Comparison of ENCODE assay signal across 8 mouse cellular contexts in genomic region chr11:121421553-121422173, GRCm38 (mm10). TPM values are rescaled to one million over a fixed set of nuclear protein-coding genes. Genes with fewer than 3 reads are reported as not detected.
DNase-seq lines count a peak whose midpoint lies in the region; ATAC-seq and TF ChIP-seq lines count a peak whose summit lies in the region.

No protein-coding gene starts in this region.

- no peaks in the 10 kb centered on the region for H3K27me3 ChIP-seq in heart, embryonic 14.5 days (ENCODE audit: control insufficient read depth, insufficient read depth, low read length)
- H3K27me3 ChIP-seq in hindbrain, embryonic 15.5 days: no peaks in the 10 kb centered on the region

- peaks cover 5 to 13% of the 10 kb centered on the region in 2 experiments; a peak in 3 of 4 replicates for H3K4me1 ChIP-seq in heart, embryonic 14.5 days (ENCODE audit: control insufficient read depth in 2 of 2, insufficient read depth in 2 of 2, low read length in 2 of 2)
- peaks cover 11% of the 10 kb centered on the region for H3K4me1 ChIP-seq in bone marrow macrophage, adult 2 months (ENCODE audit: control insufficient read depth, insufficient read depth, low read length)
- H3K4me1 ChIP-seq in hindbrain, embryonic 15.5 days (replicated peaks): peaks cover 13% of the 10 kb centered on the region

- no peak for TF ChIP-seq POLR2A in bone marrow macrophage, adult 2 months (IDR thresholded peaks at IDR 0.05; ENCODE audit: borderline replicate concordance, low read depth, low read length)

- H3K36me3 ChIP-seq in heart, embryonic 14.5 days (ENCODE audit: control insufficient read depth, insufficient read depth, low read length): 0 out of 2 replicates have a peak, but pooled peaks cover 4% of the 10 kb centered on the region
- no peaks in the 10 kb centered on the region for H3K36me3 ChIP-seq in hindbrain, embryonic 15.5 days

- WGBS in heart, embryonic 14.5 days: 1% methylated on average over 28 of the region's 28 CpGs
- WGBS in hindbrain, embryonic 15.5 days: 2% methylated on average over 28 of the region's 28 CpGs

- peak; percentile 68 for ATAC-seq in heart, embryonic 14.5 days (ENCODE audit: insufficient number of reproducible peaks, insufficient read depth, low FRiP score, low read depth)
- no peak; the same call in 1 of the 2 replicates for ATAC-seq in hindbrain, embryonic 15.5 days (ENCODE audit: low FRiP score, low read depth)
- ATAC-seq in megakaryocyte, adult 5-6 weeks (ENCODE audit: poor library complexity, severe bottlenecking): peak; percentile 64

- peak overlapping the region; percentile 35 to 69 for H3K27ac ChIP-seq in heart, embryonic 14.5 days (replicated peaks in 1 of 2; ENCODE audit: control insufficient read depth in 1 of 2, insufficient read depth in 1 of 2, low read depth in 2 of 2, low read length in 2 of 2)
- no peak overlapping the region for H3K27ac ChIP-seq in bone marrow macrophage, adult 2 months (ENCODE audit: insufficient read depth, low read depth, low read length)
- peak overlapping the region; percentile 75 for H3K27ac ChIP-seq in hindbrain, embryonic 15.5 days (replicated peaks)

- H3K9me3 ChIP-seq in heart, embryonic 14.5 days (ENCODE audit: control insufficient read depth, low read length): no peaks in the 10 kb centered on the region
- H3K9me3 ChIP-seq in hindbrain, embryonic 15.5 days: no peaks in the 10 kb centered on the region

- intact Hi-C loops in heart, postnatal 14 days (cut with DNase I): loop anchor here (5.0 kb wide), 1 partner anchor 69 kb away; the partner anchor contains the start of gene Wdr45b

- peak overlapping the region; percentile 86 for H3K9ac ChIP-seq in heart, embryonic 14.5 days (ENCODE audit: low read length)
- peak overlapping the region; percentile 77 for H3K9ac ChIP-seq in hindbrain, embryonic 15.5 days

- H3K4me2 ChIP-seq in heart, embryonic 14.5 days (ENCODE audit: low read length): peak overlapping the region; percentile 80
- peak overlapping the region; percentile 96 for H3K4me2 ChIP-seq in hindbrain, embryonic 15.5 days

- peak overlapping the region; percentile 85 to 93 for H3K4me3 ChIP-seq in heart, embryonic 14.5 days (ENCODE audit: control insufficient read depth in 1 of 2, insufficient read depth in 1 of 2, low read depth in 1 of 2, low read length in 2 of 2)
- H3K4me3 ChIP-seq in bone marrow macrophage, adult 2 months (ENCODE audit: insufficient read depth, low read length): peak overlapping the region; percentile 99
- H3K4me3 ChIP-seq in hindbrain, embryonic 15.5 days: peak overlapping the region; percentile 93

- no peak for TF ChIP-seq CTCF in bone marrow macrophage, adult 2 months (IDR thresholded peaks at IDR 0.05; ENCODE audit: low read depth, low read length)

- DNase-seq in heart, postnatal 14 days: no peak
- no peak for DNase-seq in cerebellum, adult 11-12 months
- no peak for DNase-seq in retina, embryonic 14.5 days (ENCODE audit: low spot score)
- no peak for DNase-seq in layer of hippocampus, adult 9-11 months

RNA-seq across cellular contexts. Expression of gene Fn3krp, which starts 0.5 kb away (rescaled TPM):
- 4.4 and 5.0 TPM in 2 replicates for polyA plus RNA-seq in heart, embryonic 14.5 days (2014; fragmentation: Nextera tagmentation; extraction: Ambion mirVana)
- 1 to 10 TPM; 6.9 to 8.3 TPM for total RNA-seq in heart, postnatal 14 days (2021)
- 9.2 and 10.4 TPM in 2 replicates for polyA plus RNA-seq in bone marrow macrophage, adult 2 months (2012; ENCODE audit: insufficient read depth, insufficient read length, missing spikeins)
- polyA plus RNA-seq in hindbrain, embryonic 15.5 days (2015; fragmentation: Nextera tagmentation; extraction: Ambion mirVana): 9.4 and 10.4 TPM in 2 replicates
- 5.1 and 5.7 TPM in 2 replicates for total RNA-seq in megakaryocyte, adult 5-6 weeks (2015)
- total RNA-seq in megakaryocyte, adult 5-6 weeks (2017): 9.6 and 10.0 TPM in 2 replicates

RNA-seq across cellular contexts. Expression of gene Fn3k, which starts 13.1 kb away (rescaled TPM):
- 13.6 and 14.8 TPM in 2 replicates for polyA plus RNA-seq in heart, embryonic 14.5 days (2014; fragmentation: Nextera tagmentation; extraction: Ambion mirVana)
- total RNA-seq in heart, postnatal 14 days (2021): 10 to 100 TPM; 22.2 to 23.0 TPM
- 0.46 and 0.73 TPM in 2 replicates for polyA plus RNA-seq in bone marrow macrophage, adult 2 months (2012; ENCODE audit: insufficient read depth, insufficient read length, missing spikeins)
- polyA plus RNA-seq in hindbrain, embryonic 15.5 days (2015; fragmentation: Nextera tagmentation; extraction: Ambion mirVana): 7.0 and 7.4 TPM in 2 replicates
- 0.36 and 0.45 TPM in 2 replicates for total RNA-seq in megakaryocyte, adult 5-6 weeks (2015)
- 0.18 and 1.1 TPM in 2 replicates for total RNA-seq in megakaryocyte, adult 5-6 weeks (2017)

RNA-seq across cellular contexts. Expression of gene Tbcd, which starts 30.1 kb away (rescaled TPM):
- polyA plus RNA-seq in heart, embryonic 14.5 days (2014; fragmentation: Nextera tagmentation; extraction: Ambion mirVana): 16.6 TPM in 2 replicates
- total RNA-seq in heart, postnatal 14 days (2021): 10 to 100 TPM; 13.9 to 14.3 TPM
- polyA plus RNA-seq in bone marrow macrophage, adult 2 months (2012; ENCODE audit: insufficient read depth, insufficient read length, missing spikeins): 25.2 and 27.4 TPM in 2 replicates
- 61.3 and 63.6 TPM in 2 replicates for polyA plus RNA-seq in hindbrain, embryonic 15.5 days (2015; fragmentation: Nextera tagmentation; extraction: Ambion mirVana)
- total RNA-seq in megakaryocyte, adult 5-6 weeks (2015): 28.1 and 28.7 TPM in 2 replicates
- 34.9 and 43.7 TPM in 2 replicates for total RNA-seq in megakaryocyte, adult 5-6 weeks (2017)

RNA-seq across cellular contexts. Expression of gene Rab40b, which starts 33.6 kb away (rescaled TPM):
- 6.7 and 7.6 TPM in 2 replicates for polyA plus RNA-seq in heart, embryonic 14.5 days (2014; fragmentation: Nextera tagmentation; extraction: Ambion mirVana)
- 1 to 10 TPM; 2.0 to 3.3 TPM for total RNA-seq in heart, postnatal 14 days (2021)
- polyA plus RNA-seq in bone marrow macrophage, adult 2 months (2012; ENCODE audit: insufficient read depth, insufficient read length, missing spikeins): not detected in 2 replicates
- polyA plus RNA-seq in hindbrain, embryonic 15.5 days (2015; fragmentation: Nextera tagmentation; extraction: Ambion mirVana): 11.4 and 12.1 TPM in 2 replicates
- total RNA-seq in megakaryocyte, adult 5-6 weeks (2015): 0.39 TPM in 1 of 2 replicates, not detected in the other
- not detected in 2 replicates for total RNA-seq in megakaryocyte, adult 5-6 weeks (2017)
